Mouse (Mus musculus) lung, adult 18-20 months (tissue): ENCODE data around the gene Epha10.

Source experiments
- DNase-seq, 2 experiments: peaks; one replicate each; pipeline ENCODE4 v3.0.0; 2022; ENCODE audit warnings: mixed read lengths in 2 of 2

Gene Epha10

DNA sequence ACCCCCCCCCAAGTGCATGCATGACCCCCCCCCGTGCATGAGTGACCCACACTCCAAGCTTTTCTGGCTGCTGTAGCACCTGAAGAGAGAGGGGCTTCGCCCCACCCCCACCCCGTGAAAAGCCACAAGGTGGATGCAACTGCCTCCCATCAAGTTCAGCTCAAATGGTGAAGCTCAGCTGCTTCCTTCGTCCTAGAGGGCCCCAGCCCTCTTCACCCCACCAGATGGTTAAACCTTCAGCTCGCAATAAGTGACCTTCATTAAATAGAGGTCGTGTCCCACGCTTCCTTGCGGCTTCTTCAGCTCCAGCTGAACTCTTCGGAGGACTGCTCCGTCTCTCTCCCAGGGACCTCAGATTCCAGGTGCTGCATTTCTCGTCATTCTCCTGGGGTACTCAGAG lies at the start of gene Epha10:
Gene Epha10, plus strand, starts transcription at position 301 of the 400 bp plus-strand sequence.
- no peak for DNase-seq

DNA sequence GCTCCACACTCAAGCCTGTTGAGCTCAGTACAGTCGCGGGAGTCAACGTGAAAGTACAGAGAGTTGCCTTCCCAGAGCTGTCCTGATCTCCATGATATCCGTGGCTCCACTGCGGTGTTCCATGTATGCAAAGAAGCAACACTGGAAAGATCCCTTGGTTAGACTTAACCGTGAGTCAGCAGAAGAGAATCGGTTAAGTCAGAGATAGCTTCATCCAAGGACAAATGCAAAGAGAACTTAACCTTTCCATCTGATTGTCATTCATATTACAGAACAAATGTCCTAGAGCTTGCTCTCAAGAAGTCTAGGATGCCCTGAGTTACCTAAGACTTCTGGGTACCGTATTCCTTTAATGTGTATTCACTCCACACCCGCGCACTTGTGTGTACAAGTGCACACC lies 47.9 kb upstream of the Epha10 start:
- no peak for DNase-seq

DNA sequence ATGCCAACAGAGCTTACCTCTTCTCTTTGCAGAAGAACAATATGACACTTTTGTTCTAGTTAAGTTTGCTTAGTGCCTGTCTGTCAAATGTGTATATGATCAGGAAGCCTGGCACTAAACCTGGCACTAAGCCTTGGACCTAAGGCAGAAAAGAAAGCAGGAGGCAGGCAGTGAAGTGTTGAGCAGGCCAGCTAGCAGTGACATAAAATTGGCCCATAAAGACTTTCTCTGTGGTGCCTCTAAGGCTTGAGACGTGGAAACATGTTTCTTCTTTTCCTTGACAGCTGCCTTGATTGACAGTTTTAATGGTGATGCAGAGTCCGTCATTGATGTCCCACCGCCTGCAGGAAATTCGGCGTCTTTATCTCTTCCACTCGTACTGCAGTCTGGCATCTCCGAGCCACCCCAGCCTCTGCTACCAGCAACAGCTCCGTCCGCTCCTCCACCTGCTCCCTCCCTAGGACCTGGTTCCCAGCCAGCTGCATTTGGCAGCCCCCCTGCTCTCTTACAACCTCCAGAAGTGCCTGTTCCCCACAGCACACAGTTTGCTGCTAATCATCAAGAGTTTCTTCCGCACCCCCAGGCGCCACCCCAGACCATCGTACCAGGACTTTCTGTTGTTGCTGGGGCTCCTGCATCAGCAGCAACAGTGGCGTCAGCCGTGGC lies 42.5 kb upstream of the Epha10 start:
- DNase-seq = no peak

DNA sequence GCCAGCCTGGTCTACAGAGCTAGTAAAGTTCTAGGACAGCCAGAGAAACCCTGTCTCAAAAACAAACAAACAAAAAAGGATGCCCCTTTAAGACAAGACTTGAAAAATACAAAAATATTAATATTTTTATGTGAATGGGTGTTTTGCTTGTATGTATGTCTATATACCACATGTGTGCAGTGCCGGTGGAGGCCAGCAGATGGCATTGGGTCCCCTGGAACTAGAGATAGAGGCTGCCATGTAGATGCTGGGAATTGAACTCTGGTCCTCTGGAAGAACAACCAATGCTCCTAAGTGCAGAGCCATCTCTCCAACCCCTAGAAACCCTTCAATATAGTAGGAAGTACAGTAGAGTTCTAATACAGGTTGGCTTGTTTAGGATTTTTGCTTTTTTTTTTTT lies 39.7 kb upstream of the Epha10 start:
- no peak for DNase-seq

DNA sequence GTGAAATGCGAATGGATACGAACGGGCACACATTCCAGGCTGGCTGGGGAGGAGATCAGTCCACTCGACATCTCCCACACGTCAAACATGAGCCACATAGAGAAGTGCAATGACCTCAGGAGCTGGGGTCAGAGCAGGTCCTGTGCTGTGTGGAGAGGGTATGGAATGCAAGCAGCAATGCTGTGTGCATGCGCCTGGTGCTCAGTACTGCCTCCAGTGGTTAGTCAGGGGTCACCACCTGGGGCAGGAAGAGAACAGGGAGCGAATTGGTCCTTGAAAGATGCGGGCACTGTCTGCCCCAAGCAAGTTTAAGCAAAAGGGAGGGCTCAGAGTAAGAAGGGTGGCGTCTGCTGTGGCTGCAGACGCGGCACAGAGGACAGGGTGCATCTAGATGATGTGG lies 37.2 kb upstream of the Epha10 start:
- peak; percentile 15 to 19 for DNase-seq

DNA sequence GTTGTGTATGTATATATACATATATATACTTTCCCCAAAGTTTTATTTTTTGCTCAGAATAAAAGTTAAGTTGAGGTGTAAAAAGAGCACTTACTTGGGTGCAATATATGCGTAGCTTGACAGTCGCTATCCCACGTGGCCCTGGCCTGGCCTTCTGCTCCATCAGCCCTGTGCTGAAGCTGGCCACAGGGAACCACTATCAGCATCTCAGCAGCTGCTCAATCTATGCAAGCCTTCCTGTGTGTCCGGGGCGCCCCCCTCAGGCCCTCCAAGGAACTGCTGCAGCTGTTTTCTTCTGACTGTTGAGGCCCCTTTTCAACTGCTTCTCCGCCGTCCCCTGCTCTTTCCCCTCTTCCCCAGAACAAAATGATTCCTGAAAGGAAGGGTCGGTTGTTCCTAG lies 33.1 kb upstream of the Epha10 start:
- DNase-seq = peak; percentile 75 to 78

DNA sequence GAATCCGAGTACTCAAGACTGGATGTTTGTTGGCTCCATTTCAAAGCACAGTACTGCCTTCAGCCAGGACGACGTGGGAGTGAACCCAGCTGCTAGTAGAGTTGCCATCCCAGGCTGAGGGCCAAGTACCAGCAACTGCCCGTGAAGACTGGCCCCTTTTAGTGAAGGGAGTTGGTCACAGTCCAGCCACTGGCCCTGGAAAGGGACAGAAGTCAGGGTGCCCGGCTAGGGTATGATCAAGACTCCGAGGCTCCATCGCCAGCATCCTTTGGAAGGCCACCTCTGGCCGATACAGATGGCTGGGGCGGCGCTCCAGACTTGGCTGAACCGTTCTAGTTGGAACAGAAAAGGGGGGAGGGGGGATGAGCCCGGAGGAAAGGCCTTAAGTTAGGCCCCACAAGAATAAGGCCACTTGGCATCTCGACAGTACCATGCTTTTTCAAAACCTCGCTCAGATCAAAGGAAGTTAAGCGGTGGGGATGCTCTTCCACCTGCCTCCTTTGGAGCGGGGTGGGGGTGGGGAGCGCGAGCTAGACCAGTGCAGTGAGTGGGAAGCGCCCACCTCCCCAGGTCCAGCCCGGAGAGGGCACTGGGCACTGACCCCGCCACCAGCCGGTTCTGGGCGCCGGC lies 31.0 kb upstream of the Epha10 start:
- peak; percentile 37 to 47 for DNase-seq

DNA sequence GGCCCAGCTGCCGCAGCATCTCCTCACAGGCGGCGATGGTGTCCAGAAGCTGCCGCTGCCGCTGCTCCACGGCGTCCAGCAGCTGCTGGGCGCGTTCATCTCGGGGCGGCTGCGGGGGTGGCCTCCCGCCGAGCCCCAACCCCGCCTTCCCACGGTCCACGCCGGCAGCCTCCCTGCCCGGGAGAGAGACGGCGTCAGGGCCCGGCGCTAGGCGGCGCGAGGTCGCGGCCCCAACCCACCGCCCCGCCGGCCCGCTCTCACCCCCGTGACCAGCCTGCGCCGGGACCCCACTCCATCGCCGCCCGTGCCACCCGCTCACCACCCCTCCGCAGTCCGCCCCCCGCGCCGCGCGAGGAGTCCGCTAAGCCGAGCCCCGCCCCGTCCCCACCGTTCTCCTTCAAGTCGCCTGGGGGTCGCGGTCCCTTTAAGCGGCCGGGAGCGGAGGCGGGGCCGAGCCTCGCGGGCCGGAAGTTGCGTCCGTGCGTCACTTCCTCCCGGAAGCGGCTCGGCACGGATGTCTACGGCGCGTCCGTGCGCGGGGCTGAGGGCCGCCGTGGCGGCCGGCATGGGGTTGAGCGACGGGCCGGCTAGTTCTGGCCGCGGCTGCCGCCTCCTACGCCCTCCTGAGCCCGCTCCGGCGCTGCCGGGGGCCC lies 30.3 kb upstream of the Epha10 start, which contains the start of gene Yrdc:
Gene Yrdc, plus strand, starts transcription at position 419 of the 653 bp plus-strand sequence.
- peak; percentile 93 to 95 for DNase-seq

DNA sequence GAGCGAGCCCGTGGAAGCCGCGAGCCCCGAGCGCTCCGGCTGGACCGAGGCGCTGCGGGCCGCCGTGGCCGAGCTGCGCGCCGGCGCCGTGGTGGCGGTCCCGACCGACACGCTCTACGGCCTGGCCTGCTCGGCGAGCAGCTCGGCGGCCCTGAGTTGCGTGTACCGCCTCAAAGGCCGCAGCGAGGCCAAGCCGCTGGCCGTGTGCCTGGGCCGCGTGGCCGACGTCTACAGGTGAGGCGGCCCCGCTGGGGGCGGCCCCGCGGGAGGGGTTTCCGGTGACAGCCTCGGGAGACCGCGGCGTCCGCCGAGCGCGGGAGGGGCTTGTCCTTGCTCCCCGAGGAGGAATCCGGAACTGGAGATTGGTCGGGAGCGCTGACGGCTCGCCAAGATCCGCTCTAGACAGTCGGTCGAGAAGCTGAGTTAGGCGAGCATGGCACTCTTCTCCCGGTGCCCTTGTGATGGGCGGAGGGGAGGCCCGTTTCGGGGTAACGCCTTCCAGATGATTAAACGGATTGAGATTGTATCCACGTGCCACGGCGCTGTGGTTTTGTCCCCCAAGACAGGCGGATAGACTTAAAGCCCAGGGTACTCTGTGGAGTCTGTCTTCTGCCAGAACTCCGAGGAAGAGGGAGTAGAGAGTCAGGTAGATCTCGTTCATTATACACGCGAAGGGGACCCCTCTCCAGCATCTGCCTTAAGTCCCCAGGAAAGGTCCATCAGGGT lies 29.6 kb upstream of the Epha10 start, which contains the start of gene 1110065P20Rik:
Gene 1110065P20Rik, minus strand, starts transcription at position 264 of the 726 bp plus-strand sequence.
- DNase-seq = peak; percentile 86 to 88

DNA sequence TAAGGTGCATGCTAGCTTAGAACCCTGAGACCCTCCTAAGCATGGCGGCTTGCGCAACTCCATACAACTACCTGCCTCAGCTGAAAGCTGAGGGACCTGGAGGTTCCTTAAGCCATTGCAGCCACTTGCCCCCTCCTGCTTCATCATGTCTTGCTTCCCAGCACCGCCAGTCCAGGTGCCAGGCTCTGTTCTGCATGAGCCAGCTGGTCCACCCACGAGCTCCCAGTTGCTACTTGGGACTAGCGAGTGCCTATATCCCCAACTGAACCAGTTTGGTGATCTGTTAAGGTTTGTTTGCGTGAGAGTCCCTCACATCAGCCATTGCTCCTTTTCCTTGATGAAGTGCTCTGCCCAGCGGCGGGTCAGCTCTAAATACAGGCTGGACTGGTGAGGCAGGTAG lies 24.4 kb upstream of the Epha10 start:
- DNase-seq = no peak

DNA sequence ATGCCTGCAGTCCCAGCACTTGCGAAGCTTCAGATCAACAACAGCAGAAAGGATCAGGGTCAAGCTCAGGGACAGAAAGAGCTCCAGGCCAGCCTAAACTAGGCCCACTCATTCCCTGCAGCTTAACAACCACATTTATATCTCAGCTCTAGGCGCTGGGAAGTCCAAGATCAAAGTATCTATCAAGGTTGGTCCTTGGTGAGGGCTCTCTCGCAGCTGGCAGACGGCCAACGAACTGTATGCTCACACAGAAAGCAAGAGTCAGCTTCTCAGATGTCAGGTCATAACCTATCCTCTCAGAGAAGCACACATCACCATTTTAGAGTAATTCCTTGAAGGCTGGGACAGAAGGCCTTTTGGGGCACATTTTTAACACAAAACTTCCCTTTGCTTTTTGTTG lies 22.3 kb upstream of the Epha10 start:
- DNase-seq = no peak

DNA sequence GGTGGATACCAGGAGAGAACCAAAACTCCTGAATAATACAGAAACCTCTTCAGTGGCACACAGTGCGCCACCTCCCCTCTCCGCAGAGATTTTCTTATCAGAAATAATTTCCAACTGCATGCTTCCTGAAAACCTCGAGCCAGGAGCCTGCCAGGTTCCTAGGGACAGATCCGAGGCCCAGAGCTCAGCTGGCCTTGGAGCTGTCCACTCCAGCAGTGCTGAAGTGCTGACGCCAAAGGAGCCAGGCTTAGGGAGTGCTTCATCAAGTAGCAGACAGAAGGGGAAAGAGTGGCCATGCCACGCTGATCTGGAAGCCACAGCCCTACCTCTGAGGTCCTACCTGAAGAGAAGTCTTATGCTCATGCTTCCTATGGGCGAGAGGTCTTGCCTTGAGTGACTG lies 20.3 kb upstream of the Epha10 start:
- DNase-seq = peak; percentile 35 to 37

DNA sequence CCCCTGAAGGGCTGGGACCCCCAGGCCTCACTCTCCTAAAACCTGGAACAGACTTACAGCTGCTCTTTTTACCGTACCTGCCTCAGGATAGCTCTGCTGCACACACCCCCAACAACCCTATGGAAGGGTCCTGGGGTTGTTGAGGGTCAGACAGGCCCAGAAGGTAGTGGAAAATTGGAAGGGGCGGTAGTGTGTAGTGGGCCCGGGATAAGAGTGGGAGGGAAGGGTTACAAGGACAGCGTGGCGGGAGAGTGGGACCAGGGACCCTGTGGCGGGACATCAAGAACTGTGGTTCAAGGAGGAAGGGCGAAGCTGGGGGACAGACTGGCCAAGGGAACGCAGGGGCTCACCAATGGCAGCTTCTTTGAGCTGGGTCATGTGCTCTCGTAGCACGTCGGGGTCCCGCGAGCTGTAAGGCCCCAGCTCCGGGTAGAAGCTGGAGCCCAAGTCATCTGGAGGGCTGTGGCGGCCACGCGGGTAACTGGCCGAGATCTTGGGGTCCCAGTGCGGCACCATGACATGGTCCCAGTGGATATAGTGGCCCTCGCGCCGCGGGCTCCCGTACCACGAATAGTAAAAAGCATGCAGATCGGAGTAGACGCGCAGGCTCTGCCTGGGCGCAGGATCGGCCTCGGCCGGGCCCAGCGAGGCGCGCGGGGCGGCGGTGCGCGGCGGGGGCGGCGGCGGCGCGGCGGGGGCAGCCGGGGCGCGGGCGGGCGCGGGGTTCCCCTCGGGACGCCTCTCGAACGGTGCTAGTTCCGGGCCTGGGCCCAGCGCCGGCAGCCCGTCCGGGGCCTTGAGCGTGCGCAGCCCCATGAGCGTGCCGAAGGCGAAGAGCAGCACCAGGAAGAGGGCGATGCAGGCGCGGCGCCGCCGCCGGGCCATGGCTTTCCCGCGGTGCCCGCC lies 19.2 kb upstream of the Epha10 start, which contains the start of gene Maneal:
Gene Maneal, minus strand, starts transcription at position 889 of the 906 bp plus-strand sequence.
- no peak for DNase-seq

DNA sequence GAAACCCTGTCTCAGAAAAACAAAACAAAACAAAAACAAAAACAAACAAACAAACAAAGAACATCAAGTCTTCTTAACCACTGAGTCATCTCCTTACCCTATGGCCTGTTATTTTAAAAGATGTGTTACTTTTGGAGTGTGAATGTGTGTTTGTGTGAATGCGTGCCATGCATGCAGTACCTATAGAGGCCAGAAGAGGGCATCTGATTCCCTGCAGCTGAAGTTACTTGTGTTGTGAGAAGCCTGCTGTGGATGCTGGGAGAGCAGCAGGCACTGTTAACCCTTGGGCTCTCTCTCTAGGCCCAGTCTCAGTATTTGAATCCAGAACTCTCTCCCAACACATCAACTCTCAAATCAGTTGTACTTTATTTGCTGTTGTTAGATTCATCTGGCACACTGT lies 8.0 kb upstream of the Epha10 start:
- no peak for DNase-seq

DNA sequence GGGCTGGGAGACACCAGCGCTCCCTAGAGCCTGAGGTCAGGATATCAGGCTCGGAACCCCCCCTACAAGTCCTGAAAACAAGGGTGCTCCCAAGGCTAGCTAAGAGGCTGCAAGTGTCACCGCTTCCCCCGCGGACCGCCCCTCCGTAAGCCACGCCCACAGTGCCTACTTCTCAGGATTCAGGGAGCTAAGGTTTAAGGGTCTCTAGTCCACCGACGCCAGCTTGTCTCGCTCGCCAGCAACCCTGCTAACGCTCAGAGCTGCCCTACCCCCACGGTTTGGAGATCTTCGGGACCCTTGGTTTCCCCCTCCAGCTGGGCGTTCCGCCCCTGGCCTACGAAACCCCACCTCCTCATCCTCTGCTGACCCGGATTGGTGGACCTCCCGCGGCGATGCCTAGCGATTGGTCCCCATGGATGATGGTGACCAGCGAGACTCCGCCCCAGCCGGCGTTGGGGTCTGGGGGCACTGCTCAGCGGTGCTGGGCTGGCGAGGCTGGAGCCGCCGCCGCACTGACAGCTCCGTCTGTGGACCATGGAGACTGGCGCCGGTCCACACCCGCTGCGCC lies 726 bp downstream of the Epha10 start:
- DNase-seq = no peak

DNA sequence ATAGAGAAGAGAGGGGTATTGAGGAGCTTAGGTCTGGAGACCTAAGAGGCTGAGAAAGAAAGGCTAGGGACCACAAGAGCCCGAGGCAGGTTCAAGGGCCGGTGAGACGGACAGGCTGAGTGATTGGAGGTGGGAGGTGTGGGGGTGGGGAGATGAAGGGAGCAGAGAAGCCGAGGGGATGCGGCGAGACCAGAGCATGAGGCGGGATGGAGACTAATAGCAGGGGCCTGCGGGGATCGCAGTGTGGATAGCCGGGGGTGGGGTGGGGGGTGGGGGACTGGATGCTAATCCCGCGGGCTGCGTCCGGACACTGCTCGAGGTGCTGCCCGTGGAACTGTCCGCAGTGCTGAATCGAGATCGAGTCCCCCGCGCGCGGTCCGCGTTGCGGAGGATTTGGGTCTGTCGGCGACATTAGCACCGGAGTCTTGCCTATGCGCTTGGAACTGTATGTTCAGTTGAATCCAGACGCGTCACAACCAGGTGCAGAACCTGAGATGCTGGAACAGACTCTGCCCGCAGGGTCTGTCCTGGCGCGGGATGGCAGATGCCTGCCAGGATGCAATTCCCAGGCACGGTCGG lies 1.5 kb downstream of the Epha10 start:
- DNase-seq = no peak

DNA sequence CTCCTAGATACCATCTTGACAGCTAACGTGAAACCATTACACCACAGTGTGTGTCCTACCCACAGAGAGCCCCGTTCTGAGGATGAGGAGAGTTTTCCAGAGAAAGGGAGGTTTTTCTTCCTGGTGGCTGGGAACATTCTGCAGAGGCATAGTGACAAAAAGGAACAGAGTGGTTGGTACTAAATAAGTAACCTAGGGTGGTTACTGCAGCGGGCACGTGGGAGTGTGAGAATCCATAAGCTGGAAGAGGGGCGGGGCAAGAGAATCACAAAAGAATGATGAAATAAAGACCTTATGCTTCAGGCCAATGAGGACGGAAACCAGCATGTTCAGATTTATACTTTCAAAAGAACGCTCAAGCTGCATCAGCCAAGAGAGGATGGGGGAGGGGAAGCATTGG lies 8.0 kb downstream of the Epha10 start:
- DNase-seq = no peak

DNA sequence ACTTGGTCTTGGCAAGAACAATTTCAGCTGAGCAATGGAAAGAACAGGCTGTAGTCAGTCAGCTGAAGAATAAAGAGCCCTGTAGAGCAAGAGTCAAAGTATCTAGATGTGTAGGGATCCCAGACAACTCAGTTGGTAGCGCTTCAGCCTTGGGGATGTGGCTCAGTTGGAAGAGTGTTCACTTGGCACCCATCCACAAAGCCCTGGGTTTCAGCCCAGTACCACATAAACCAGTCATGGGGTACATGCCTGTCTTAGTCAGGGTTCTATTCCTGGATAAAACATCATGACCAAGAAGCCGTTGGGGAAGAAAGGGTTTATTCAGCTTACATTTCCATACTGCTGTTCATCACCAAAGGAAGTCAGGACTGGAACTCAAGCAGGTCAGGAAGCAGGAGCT lies 9.2 kb downstream of the Epha10 start:
- DNase-seq = no peak

DNA sequence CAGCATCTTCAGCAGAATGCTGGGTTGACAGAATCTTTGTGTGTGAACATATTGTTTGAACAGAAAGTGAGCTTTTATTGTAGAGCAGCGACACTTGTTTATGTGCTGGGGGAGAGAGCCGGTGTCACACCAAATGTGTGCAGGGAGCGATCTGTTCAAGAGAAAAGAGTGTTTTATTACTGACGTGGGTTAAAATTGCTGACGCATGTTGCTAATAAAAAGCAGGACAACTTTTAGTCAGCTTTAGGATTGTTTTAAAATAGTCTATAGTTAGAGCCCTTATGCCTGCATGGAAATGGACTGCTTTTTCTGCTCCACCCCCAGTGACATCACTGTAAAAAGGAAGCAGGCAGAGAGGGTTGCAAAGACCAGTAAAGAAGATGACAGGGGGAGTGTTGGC lies 10.1 kb downstream of the Epha10 start:
- no peak for DNase-seq

DNA sequence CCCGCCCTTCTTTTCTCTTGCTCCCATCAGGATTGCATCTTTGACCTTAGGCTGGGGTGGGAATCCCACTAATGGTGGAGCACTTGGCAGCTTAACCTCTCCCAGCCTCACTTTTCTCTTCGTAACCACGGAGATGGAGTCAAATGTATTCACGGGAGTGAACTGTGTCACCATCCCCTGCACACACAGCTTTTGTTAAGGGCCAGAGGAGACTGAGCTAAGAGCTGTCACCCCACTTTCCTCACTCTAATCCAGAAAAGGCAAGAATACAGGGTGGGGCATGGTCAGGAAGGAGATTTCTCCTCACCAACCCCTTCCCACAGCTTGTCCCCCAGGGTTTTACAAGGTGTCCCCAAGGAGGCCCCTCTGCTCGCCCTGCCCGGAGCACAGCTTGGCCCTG lies 13.1 kb downstream of the Epha10 start:
- DNase-seq = no peak
